Mouse (Mus musculus): ENCODE measurements at regions not wholly inside any gene's neighbourhood (a gene's known extent, or its start where the extent isn't known, plus 50 kb on each side); places are given as distances from the start of the nearest gene placed in this dataset.

- intact Hi-C loops (cut with DNase I), result loop anchor here (2.0 kb wide), 1 partner anchor 208 kb away; no protein-coding TSS in a partner anchor
- DNase-seq, result no peak
Measured at GRCm38 (mm10) chr10:125786880-125787337, 179.1 kb upstream of the Lrig3 start.

- intact Hi-C loops (cut with DNase I), result loop anchor here (2.0 kb wide), 1 partner anchor 207 kb away; no protein-coding TSS in a partner anchor
- DNase-seq, result no peak
Measured at GRCm38 (mm10) chr10:125787441-125788060, 178.4 kb upstream of the Lrig3 start.

GRCm38 (mm10) chr10:125788262-125788661 lies 177.7 kb upstream of the Lrig3 start:
- intact Hi-C loops (cut with DNase I), result no loop called here
- no peak for DNase-seq

GRCm38 (mm10) chr10:125790924-125791323 lies 175.0 kb upstream of the Lrig3 start:
- intact Hi-C loops (cut with DNase I), result no loop called here
- no peak for DNase-seq

GRCm38 (mm10) chr10:125794504-125794903 lies 171.5 kb upstream of the Lrig3 start:
- DNase-seq, result no peak

GRCm38 (mm10) chr10:125795323-125795722 lies 170.6 kb upstream of the Lrig3 start:
- DNase-seq, result no peak
- intact Hi-C loops (cut with DNase I), result no loop called here

More at GRCm38 (mm10) chr10:125794504-125794903, 171.5 kb upstream of the Lrig3 start:
- intact Hi-C loops (cut with DNase I), result no loop called here

- intact Hi-C loops (cut with DNase I), result no loop called here
Measured at GRCm38 (mm10) chr10:125798678-125799077, 167.3 kb upstream of the Lrig3 start.

GRCm38 (mm10) chr10:125800572-125801114 lies 165.3 kb upstream of the Lrig3 start:
- DNase-seq, result no peak
- intact Hi-C loops (cut with DNase I), result no loop called here

More at GRCm38 (mm10) chr10:125798678-125799077, 167.3 kb upstream of the Lrig3 start:
- no peak for DNase-seq

- intact Hi-C loops (cut with DNase I), result no loop called here
- no peak for DNase-seq
Measured at GRCm38 (mm10) chr10:125801450-125801849, 164.5 kb upstream of the Lrig3 start.

GRCm38 (mm10) chr10:125802923-125803583 lies 162.9 kb upstream of the Lrig3 start:
- intact Hi-C loops (cut with DNase I), result no loop called here

GRCm38 (mm10) chr10:125809763-125810361 lies 156.1 kb upstream of the Lrig3 start:
- DNase-seq, result no peak
- intact Hi-C loops (cut with DNase I), result no loop called here

More at GRCm38 (mm10) chr10:125802923-125803583, 162.9 kb upstream of the Lrig3 start:
- DNase-seq, result no peak

- intact Hi-C loops (cut with DNase I), result no loop called here
Measured at GRCm38 (mm10) chr10:125810590-125810989, 155.4 kb upstream of the Lrig3 start.

GRCm38 (mm10) chr10:125814191-125814887 lies 151.6 kb upstream of the Lrig3 start:
- intact Hi-C loops (cut with DNase I), result no loop called here

More at GRCm38 (mm10) chr10:125810590-125810989, 155.4 kb upstream of the Lrig3 start:
- no peak for DNase-seq

GRCm38 (mm10) chr10:125832134-125832533 lies 133.8 kb upstream of the Lrig3 start:
- intact Hi-C loops (cut with DNase I), result no loop called here
- DNase-seq, result no peak

More at GRCm38 (mm10) chr10:125814191-125814887, 151.6 kb upstream of the Lrig3 start:
- no peak for DNase-seq

- DNase-seq, result no peak
- intact Hi-C loops (cut with DNase I), result no loop called here
Measured at GRCm38 (mm10) chr10:125832764-125833163, 133.2 kb upstream of the Lrig3 start.

- no peak for DNase-seq
Measured at GRCm38 (mm10) chr10:125833989-125834388, 132.0 kb upstream of the Lrig3 start.

GRCm38 (mm10) chr10:125838982-125839381 lies 127.0 kb upstream of the Lrig3 start:
- DNase-seq, result no peak
- intact Hi-C loops (cut with DNase I), result no loop called here

More at GRCm38 (mm10) chr10:125833989-125834388, 132.0 kb upstream of the Lrig3 start:
- intact Hi-C loops (cut with DNase I), result no loop called here

GRCm38 (mm10) chr10:125839621-125840141 lies 126.3 kb upstream of the Lrig3 start:
- intact Hi-C loops (cut with DNase I), result no loop called here
- no peak for DNase-seq

GRCm38 (mm10) chr10:125840388-125840787 lies 125.6 kb upstream of the Lrig3 start:
- no peak for DNase-seq
- intact Hi-C loops (cut with DNase I), result no loop called here

- DNase-seq, result no peak
- intact Hi-C loops (cut with DNase I), result no loop called here
Measured at GRCm38 (mm10) chr10:125844336-125844865, 121.6 kb upstream of the Lrig3 start.
